Mouse (Mus musculus) lung, postnatal 0 days (tissue): Measurements from ENCODE around the gene Kctd11.

Source experiments
- CTCF ChIP-seq: IDR thresholded peaks from 2 replicates; pipeline ENCODE4 v1.5.1; 2016; ENCODE audit warnings: antibody characterized with exemption, mild to moderate bottlenecking
- EP300 ChIP-seq: IDR thresholded peaks from 2 replicates; pipeline ENCODE4 v1.6.1; 2016; ENCODE audit warnings: antibody characterized with exemption, mild to moderate bottlenecking, control low read depth

DNA sequence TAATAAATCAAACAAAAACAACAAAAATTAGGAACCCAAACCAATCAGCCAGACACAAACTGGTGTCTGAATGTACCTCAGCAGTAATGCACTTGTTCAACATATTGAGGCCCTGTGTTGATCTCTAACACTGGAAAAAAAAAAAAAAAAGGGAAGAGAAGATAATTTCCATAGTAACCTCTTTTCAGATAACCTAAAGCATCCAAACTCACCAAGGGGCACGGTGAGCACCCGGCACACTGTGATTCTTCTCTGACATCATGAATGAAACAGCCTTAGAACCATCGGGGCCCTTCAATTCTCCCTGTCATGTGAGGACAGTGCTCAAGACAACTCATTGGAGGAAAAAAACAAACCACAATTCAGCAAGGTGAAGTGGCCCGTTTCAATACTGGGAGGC lies 48.5 kb upstream of the Kctd11 start:
- TF ChIP-seq EP300, result no peak
- no peak for TF ChIP-seq CTCF
